Mouse (Mus musculus): Measurements from ENCODE around the gene Pcgf6. TPM values are rescaled to one million over a fixed set of nuclear protein-coding genes. Genes with fewer than 3 reads are reported as not detected.
A peak's percentile ranks its signal among the peaks of the same experiment; 100 is the strongest.

Gene Pcgf6
- total RNA-seq (2021): 10 to 100 TPM; 17.3 to 19.0 TPM
- long read RNA-seq, experiment 1, partial matches to known transcripts: 3 of 26 reads
- long read RNA-seq, experiment 1, other reads (novel, unspliced or antisense): 23 of 26 reads
- long read RNA-seq, experiment 2, partial matches to known transcripts: 0 of 13 reads
- long read RNA-seq, experiment 2, other reads (novel, unspliced or antisense): 11 of 13 reads

DNA sequence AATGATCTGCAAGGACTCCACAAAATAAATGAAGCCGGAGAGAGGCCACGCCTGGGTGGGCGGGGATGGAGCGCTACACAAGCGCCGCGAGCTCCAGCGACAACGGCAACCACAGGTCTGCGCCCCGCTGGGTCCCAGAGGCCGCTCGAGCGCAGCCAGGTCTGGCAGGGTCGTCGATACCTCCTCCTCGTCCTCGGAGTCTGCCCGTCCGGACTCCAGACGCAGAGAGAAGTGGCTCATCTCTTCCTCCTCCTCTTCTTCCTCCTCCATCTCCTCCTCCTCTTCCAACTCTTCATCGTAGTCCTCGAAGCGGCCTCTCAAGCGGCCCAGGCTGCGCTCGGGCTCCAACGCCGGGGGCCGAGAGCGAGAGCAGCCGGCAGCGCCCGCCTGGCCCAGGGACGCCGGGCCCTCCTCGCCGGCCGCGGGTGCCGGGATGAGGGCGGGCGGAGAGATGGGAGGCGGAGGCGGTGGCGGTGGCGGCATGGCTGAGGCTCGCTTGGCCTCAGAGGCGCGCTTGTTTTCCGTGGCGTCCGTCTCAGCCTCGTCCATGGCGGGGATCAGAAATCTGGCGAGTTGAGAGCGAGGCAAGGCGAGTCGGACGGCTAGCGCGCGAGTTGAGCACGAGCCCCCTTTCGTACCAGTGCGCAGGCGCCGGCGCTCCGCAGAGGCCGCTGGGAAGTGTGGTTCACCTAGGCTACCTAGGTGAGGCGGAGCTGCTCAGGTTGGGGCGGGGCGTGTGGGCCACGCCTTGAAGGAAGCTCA lies at the start of gene Pcgf6:
Pcgf6 (minus strand) TSS at position 636 of the 762 bp plus-strand sequence.
- DNase-seq (ENCODE audit: low spot score in 2 of 2): peak; percentile 86 to 88

GRCm38 (mm10) chr19:47090550-47091156 lies 39.9 kb upstream of the Pcgf6 start, which contains the start of the genes Usmg5 and Pdcd11:
TSS of gene Usmg5 (minus strand) at chr19:47090647.
TSS of gene Pdcd11 (plus strand) at chr19:47090768.
- peak; percentile 98 to 99 for DNase-seq (ENCODE audit: low spot score in 2 of 2)

DNA sequence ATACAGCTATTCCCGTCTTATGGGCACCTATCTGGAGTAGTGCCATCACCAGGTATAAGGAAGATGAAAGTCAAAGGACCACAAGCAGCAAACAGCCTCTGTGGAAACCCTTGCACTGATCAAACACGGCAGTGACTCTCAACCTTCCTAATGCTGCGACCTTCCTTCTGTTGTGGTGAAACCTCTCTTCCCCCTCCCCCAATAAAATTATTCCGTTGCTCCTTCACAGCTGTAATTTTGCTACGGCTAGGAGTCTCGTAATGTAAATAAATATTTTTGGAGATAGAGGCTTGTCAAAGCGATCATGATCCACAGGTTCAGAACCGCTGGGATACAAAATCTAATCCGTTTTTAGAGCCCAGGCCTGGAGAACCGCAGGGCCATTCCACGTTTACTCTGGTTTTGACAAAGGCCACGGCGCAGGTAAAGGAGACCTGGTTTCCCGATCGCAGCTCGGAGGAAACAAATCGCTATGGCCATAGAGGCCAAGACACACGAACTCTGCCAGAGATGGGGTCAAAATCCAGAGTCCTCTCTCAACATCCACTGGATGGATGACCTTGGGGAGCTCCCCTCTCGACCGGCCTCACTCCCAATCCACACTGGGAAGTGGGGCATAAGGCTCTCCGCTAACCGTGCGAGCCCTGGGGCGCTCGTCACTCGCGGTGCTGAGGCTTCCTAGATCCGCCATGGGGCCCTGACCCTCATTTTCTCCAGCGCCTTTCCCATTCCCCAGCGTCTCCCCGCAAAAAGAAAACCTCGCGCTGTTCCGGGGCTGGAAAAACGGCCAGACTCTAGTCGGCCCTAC lies 39.2 kb upstream of the Pcgf6 start:
- DNase-seq (ENCODE audit: low spot score in 2 of 2): peak; percentile 7 to 8

GRCm38 (mm10) chr19:47088226-47088625 lies 37.5 kb upstream of the Pcgf6 start:
- DNase-seq (ENCODE audit: low spot score in 2 of 2): no peak

GRCm38 (mm10) chr19:47067924-47068611 lies 17.4 kb upstream of the Pcgf6 start:
- DNase-seq (ENCODE audit: low spot score in 2 of 2): peak; percentile 73 to 86

GRCm38 (mm10) chr19:47067096-47067882 lies 16.6 kb upstream of the Pcgf6 start, which contains the start of gene Taf5:
TSS of gene Taf5 (plus strand) at chr19:47067746.
- DNase-seq (ENCODE audit: low spot score in 2 of 2): peak; percentile 97 to 98

- DNase-seq (ENCODE audit: low spot score in 2 of 2): no peak
These were observed 15.2 kb upstream of the Pcgf6 start for GRCm38 (mm10) chr19:47065860-47066259.

- DNase-seq (ENCODE audit: low spot score in 2 of 2): no peak
These were observed 7.0 kb upstream of the Pcgf6 start for GRCm38 (mm10) chr19:47057684-47058083.

GRCm38 (mm10) chr19:47053471-47053870 lies 2.8 kb upstream of the Pcgf6 start:
- DNase-seq (ENCODE audit: low spot score in 2 of 2): no peak

DNA sequence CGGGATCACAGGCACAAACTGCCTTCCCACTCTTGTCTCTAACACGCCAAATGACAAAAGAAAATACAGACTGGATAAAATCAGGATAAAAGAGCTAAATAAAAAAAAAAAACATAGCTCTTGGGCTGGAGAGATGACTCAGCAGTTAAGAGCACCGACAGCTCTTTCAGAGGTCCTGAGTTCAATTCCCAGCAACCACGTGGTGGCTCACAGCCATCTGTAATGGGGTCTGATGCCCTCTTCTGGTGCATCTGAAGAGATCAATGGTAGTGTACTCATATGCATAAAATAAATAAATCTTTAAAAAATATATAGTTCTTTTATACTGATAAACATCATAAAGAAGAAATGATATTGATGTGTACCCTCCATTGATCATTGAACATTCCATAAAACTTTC lies 2.2 kb upstream of the Pcgf6 start:
- DNase-seq (ENCODE audit: low spot score in 2 of 2): no peak

GRCm38 (mm10) chr19:47049840-47050239 lies 866 bp downstream of the Pcgf6 start:
- no peak for DNase-seq (ENCODE audit: low spot score in 2 of 2)

- DNase-seq (ENCODE audit: low spot score in 2 of 2): no peak
These were observed 1.6 kb downstream of the Pcgf6 start for GRCm38 (mm10) chr19:47049061-47049460.

DNA sequence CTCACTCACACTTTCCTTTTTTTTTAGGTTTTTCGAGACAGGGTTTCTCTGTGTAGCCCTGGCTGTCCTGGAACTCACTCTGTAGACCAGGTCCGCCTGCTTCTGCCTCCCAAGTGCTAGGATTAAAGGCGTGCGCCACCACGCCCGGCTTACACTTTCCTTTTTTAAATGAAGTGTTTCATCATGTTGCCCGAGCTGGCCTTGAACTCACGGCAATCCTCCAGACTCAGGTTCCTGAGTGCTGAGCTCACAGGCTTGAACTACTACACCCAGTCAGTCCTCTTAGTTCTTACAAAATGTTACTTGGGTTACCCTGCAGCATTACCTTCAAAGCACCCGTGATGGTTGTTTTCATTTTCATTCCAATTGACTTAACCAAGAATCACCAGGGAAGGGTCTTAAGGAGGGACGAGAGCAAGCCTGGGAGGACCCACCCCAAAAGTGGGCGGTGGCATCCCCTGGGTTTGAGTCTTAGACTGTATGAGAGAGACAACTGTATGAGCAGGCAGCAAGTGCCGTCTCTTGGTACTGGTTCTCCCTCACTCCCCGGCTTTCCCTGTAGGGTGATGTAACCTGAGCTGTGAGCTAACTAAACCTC lies 3.4 kb downstream of the Pcgf6 start:
- no peak for DNase-seq (ENCODE audit: low spot score in 2 of 2)

- no peak for DNase-seq (ENCODE audit: low spot score in 2 of 2)
These were observed 4.4 kb downstream of the Pcgf6 start for GRCm38 (mm10) chr19:47046343-47046742.

GRCm38 (mm10) chr19:47043608-47044007 lies 7.1 kb downstream of the Pcgf6 start:
- no peak for DNase-seq (ENCODE audit: low spot score in 2 of 2)

GRCm38 (mm10) chr19:47040720-47041473 lies 9.8 kb downstream of the Pcgf6 start:
- DNase-seq (ENCODE audit: low spot score in 2 of 2): peak in 1 of 2 experiments; percentile 27

GRCm38 (mm10) chr19:47036596-47036995 lies 14.1 kb downstream of the Pcgf6 start:
- DNase-seq (ENCODE audit: low spot score in 2 of 2): no peak

GRCm38 (mm10) chr19:47034916-47035315 lies 15.8 kb downstream of the Pcgf6 start:
- peak; percentile 63 to 76 for DNase-seq (ENCODE audit: low spot score in 2 of 2)

GRCm38 (mm10) chr19:47031770-47032169 lies 18.9 kb downstream of the Pcgf6 start:
- no peak for DNase-seq (ENCODE audit: low spot score in 2 of 2)

Data from left cerebral cortex, adult 18-20 months (tissue).